Mouse (Mus musculus): ENCODE measurements around the gene Ppp1r32.

GRCm38 (mm10) chr19:10457484-10457800 is 25.3 kb downstream of the Ppp1r32 start:
- TF ChIP-seq CTCF (IDR thresholded peaks at IDR 0.05; ENCODE audit: low read depth) (no peak), EP300 (optimal IDR thresholded peaks at IDR 0.05) (no peak)
